27 mouse cellular contexts compared by ENCODE assay signal in the genomic region with DNA sequence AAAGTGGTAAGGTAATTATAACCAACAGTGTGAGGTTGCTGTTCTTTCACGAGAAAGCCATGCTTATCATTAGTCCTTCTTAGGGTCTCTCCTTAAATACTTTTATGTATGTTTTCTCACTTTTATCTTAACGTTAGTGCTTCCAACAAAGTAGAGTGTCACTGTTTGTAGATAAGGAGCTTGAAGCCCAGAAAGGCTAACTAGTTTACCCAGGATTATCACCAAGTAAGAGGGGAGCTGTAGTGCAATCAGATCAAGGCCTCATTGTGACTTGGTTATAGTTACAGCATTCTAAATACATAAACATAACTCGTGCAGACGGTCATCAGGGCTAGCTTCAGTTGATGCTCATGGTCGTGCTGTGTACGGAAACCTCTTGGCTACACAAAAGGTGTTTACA.
"Had no signal": no experiment of that assay in that cellular context is flagged by ENCODE, and none has a peak within 500 bp of the region (broad histone marks: within the 10 kb centered on the region; RNA-seq: fewer than 3 reads in every experiment).

No protein-coding gene starts in this region.

- H3K4me1 ChIP-seq: intestine, embryonic 15.5 days; limb, embryonic 15.5 days had no signal

- H3K9ac ChIP-seq: heart, embryonic 13.5 days; heart, embryonic 15.5 days; hindbrain, embryonic 12.5 days; hindbrain, embryonic 14.5 days; intestine, embryonic 15.5 days; kidney, embryonic 15.5 days; limb, embryonic 13.5 days; limb, embryonic 15.5 days had no signal

- H3K27ac ChIP-seq: gastrocnemius, adult 2 months; heart, adult 2 months; heart, embryonic 13.5 days; heart, embryonic 15.5 days; hindbrain, embryonic 10.5 days; hindbrain, embryonic 12.5 days; hindbrain, embryonic 14.5 days; intestine, embryonic 15.5 days; kidney, embryonic 15.5 days; kidney, postnatal 0 days; limb, embryonic 13.5 days; limb, embryonic 15.5 days had no signal

- ATAC-seq: hindbrain, embryonic 16.5 days; inflammation-experienced regulatory T-cells, adult 6 months; intestine, embryonic 15.5 days had no signal

- H3K27me3 ChIP-seq: heart, embryonic 13.5 days; heart, embryonic 15.5 days; hindbrain, embryonic 12.5 days; intestine, embryonic 15.5 days; kidney, embryonic 15.5 days; limb, embryonic 15.5 days had no signal

- H3K36me3 ChIP-seq: heart, embryonic 15.5 days; hindbrain, embryonic 10.5 days; hindbrain, embryonic 12.5 days; intestine, embryonic 15.5 days; kidney, embryonic 15.5 days; limb, embryonic 13.5 days; limb, embryonic 15.5 days had no signal

- H3K9me3 ChIP-seq: heart, embryonic 13.5 days; heart, embryonic 15.5 days; hindbrain, embryonic 10.5 days; hindbrain, embryonic 12.5 days; intestine, embryonic 15.5 days; kidney, embryonic 15.5 days; limb, embryonic 13.5 days; limb, embryonic 15.5 days had no signal

- H3K4me2 ChIP-seq: heart, embryonic 11.5 days; heart, embryonic 13.5 days; heart, embryonic 15.5 days; hindbrain, embryonic 12.5 days; hindbrain, embryonic 14.5 days; intestine, embryonic 15.5 days; kidney, embryonic 15.5 days; limb, embryonic 13.5 days; limb, embryonic 15.5 days had no signal

- H3K4me3 ChIP-seq: gastrocnemius, adult 2 months; heart, adult 2 months; heart, embryonic 13.5 days; heart, embryonic 15.5 days; hindbrain, embryonic 10.5 days; hindbrain, embryonic 12.5 days; intestine, embryonic 15.5 days; kidney, embryonic 15.5 days; limb, embryonic 13.5 days; limb, embryonic 15.5 days had no signal

- DNase-seq: gastrocnemius, adult 2 months; gastrocnemius, postnatal 10 days; gastrocnemius, postnatal 25 days; heart, adult 2 months; heart, postnatal 14 days; heart, postnatal 4 days; kidney, adult 11 months; kidney, adult 2 months; kidney, adult 9 months; kidney, postnatal 14 days; kidney, postnatal 36 days; layer of hippocampus, adult 9-11 months; layer of hippocampus, postnatal 36 days; left cerebral cortex, postnatal 4 days had no signal
